Mouse (Mus musculus): ENCODE data around the gene Fam98c.

DNA sequence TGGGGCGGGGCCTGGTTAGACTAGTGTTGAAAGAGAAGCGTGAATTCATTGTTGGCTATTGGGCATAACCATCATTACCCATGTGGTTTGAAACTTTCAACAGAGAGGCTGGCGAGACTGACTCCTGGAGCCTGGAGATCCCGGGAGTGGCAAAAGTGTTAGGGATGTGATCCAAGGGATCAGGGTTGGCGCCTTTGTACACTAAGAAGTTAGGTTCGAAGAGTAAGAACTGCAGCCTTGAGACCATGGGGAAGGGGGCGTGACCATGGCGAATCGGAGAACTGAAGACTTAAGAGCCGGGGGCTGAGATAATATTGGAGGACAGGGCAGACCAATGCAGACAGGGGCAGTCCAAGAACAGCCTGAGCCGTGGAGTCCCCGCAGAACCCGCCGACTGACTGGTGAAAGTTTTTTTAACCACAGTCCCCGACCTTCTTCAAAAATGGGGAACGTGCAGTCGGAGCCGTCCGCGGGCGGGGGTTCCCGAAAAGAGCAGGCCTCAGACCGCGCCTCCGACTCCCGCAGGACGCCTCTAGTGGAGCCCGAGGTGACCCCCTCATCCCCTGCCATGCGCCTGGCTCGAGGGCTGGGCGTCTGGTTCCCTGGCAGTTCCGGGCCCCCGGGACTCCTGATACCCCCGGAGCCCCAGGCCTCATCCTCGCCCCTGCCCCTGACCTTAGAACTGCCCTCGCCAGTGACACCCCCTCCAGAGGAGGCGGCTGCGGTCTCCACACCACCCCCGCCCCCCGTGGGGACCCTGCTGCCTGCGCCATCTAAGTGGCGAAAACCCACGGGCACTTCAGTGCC is 14.9 kb upstream of the Fam98c start:
- TF ChIP-seq ZNF384 (IDR thresholded peaks at IDR 0.05; ENCODE audit: low read depth, low read length) (no peak), ZC3H11A (IDR thresholded peaks at IDR 0.05; ENCODE audit: borderline replicate concordance, low read depth, low read length) (no peak)

Data from ES-E14 (cell line).